In the genomic region with DNA sequence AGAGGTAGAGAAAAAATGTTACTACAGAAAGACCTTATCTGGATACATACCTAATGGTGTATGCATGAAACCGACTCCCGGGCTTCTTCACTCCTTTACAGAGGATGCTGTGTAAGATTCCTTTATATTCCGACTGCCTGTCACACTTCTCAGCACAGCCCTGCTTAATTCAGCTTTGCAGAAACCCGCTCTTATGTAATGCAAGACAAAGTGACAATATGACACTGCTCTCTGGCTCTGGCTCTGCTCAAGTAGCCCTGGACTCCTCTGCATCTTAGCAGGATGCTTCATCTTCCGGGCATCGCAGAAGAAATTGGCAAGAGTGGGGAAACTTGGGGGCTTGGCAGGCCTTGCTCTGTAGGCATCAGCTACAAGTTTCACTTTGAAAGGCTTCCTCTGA, we compare ENCODE assay signal across 27 mouse cellular contexts. TPM values are rescaled to one million over a fixed set of nuclear protein-coding genes. Genes with fewer than 3 reads are reported as not detected.
"Had no signal": no experiment of that assay in that cellular context is flagged by ENCODE, and none has a peak within 500 bp of the region (broad histone marks: within the 10 kb centered on the region; RNA-seq: fewer than 3 reads in every experiment).

No protein-coding gene starts in this region.

- H3K27ac ChIP-seq: heart, adult 2 months; heart, embryonic 13.5 days; heart, embryonic 15.5 days; hindbrain, embryonic 13.5 days; hindbrain, embryonic 15.5 days; hindbrain, postnatal 0 days; kidney, embryonic 15.5 days; kidney, postnatal 0 days; limb, embryonic 13.5 days; limb, embryonic 15.5 days; liver, embryonic 12.5 days; liver, embryonic 14.5 days had no signal

- ATAC-seq: hindbrain, postnatal 0 days; intestine, embryonic 16.5 days; liver, embryonic 12.5 days had no signal

- H3K4me3 ChIP-seq: heart, adult 2 months; heart, embryonic 13.5 days; heart, embryonic 15.5 days; hindbrain, embryonic 13.5 days; hindbrain, embryonic 15.5 days; kidney, embryonic 15.5 days; limb, embryonic 13.5 days; limb, embryonic 15.5 days; liver, embryonic 12.5 days had no signal

- DNase-seq: gastrocnemius, postnatal 14 days; gastrocnemius, postnatal 36 days; heart, adult 11 months; heart, adult 2 months; heart, postnatal 14 days; heart, postnatal 36 days; kidney, adult 11 months; kidney, adult 2 months; kidney, adult 9 months; kidney, postnatal 14 days; kidney, postnatal 36 days; layer of hippocampus, postnatal 36 days; left cerebral cortex, postnatal 4 days had no signal

RNA-seq across cellular contexts. Expression of gene B3gat1, which starts 28.9 kb away (rescaled TPM):
- total RNA-seq: heart, adult 2 months; heart, postnatal 14 days; heart, postnatal 36 days; hematopoietic stem cell, adult 5-6 weeks; liver, adult 2 months had no signal

RNA-seq across cellular contexts. Expression of gene Glb1l2, which starts 43.8 kb away (rescaled TPM):
- total RNA-seq: hematopoietic stem cell, adult 5-6 weeks had no signal
